Mouse (Mus musculus): ENCODE measurements around the gene Ndufaf3. TPM values are rescaled to one million over a fixed set of nuclear protein-coding genes. Genes with fewer than 3 reads are reported as not detected.

Ndufaf3 gene
- polyA plus RNA-seq, 1 experiment from 2014 or later, result 50.5 TPM

DNA sequence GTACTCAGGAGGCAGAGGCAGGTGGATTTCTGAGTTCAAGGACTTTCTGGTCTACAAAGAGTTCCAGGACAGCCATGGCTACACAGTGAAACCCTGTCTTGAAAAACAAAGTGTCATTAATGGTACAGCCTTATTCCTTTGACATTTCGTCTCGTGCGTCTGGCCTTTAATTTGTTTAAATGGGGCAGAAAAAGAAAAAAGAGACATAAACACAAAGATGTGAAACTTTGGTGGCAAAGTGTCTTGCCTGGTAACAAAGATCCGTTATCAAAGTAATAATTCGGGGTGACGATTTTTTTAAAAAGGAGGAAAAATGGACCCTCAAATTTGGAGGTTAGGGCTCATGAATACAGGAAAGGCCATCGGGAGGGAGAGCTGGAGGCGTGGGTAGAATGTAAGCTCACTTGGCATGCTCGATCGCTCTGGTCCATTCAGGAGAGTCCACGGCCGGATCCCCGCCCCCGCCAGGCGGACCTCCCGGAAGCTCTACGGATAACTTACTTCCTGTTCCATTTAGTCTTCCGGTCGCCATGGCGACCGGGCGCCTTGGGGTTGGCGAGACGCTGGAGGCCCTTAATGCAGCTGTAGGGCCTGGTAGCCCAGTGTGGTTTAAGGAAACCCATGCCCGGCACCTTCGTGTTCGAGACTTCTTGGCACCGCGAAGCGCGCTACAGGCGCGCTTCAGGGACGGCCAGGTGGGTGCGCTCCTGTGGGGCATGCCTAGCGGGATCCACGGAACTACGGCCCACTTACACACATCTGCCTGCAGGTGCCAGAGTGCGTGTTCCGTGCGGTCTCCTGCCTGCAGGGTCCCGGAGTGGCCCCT lies 2.4 kb upstream of the Ndufaf3 start, which contains the start of gene Dalrd3:
Gene Dalrd3 (plus strand): TSS at position 506 of the 826 bp plus-strand sequence.
- peaks cover 55% of the 10 kb centered on the region for H3K36me3 ChIP-seq
- H3K4me1 ChIP-seq, result peaks cover 64% of the 10 kb centered on the region
- H3K27ac ChIP-seq, result peak within 1 kb of the TSS; percentile 84
- peak within 1 kb of the TSS; percentile 85 for H3K4me3 ChIP-seq
- H3K27me3 ChIP-seq (ENCODE audit: insufficient read depth, poor library complexity, severe bottlenecking), result no peaks in the 10 kb centered on the region
- peak; percentile 98 for DNase-seq (ENCODE audit: low spot score)
- H3K9me3 ChIP-seq, result no peaks in the 10 kb centered on the region
- 7% methylated on average over 42 of the region's 42 CpGs for WGBS

DNA sequence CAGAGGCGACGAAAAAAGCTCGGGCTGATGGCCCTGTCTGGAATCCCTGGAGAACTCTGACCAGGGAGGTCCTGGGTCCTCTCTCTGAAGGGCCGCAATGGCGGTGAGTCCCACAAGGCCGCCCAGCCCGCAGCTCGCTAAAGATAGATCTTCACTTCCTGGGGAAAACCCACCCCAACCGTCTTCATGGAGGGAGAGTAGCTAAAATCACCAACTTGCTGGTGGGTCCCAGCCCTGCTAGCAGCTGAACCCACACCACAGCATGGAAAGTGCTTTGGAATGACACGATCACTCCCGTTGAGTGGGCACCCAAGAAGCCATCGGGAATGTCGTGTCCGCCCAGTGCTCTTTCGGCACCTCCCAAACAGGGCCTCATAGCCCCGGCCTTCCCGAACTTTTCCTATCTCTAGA lies 1.3 kb upstream of the Ndufaf3 start:
- peaks cover 55% of the 10 kb centered on the region for H3K36me3 ChIP-seq
- no peaks in the 10 kb centered on the region for H3K9me3 ChIP-seq
- H3K27ac ChIP-seq, result peak overlapping the region; percentile 94
- H3K27me3 ChIP-seq (ENCODE audit: insufficient read depth, poor library complexity, severe bottlenecking), result no peaks in the 10 kb centered on the region
- no peak for DNase-seq (ENCODE audit: low spot score)
- H3K4me1 ChIP-seq, result peaks cover 53% of the 10 kb centered on the region
- 67% methylated on average over 17 of the region's 17 CpGs for WGBS
- H3K4me3 ChIP-seq, result peak overlapping the region; percentile 85

DNA sequence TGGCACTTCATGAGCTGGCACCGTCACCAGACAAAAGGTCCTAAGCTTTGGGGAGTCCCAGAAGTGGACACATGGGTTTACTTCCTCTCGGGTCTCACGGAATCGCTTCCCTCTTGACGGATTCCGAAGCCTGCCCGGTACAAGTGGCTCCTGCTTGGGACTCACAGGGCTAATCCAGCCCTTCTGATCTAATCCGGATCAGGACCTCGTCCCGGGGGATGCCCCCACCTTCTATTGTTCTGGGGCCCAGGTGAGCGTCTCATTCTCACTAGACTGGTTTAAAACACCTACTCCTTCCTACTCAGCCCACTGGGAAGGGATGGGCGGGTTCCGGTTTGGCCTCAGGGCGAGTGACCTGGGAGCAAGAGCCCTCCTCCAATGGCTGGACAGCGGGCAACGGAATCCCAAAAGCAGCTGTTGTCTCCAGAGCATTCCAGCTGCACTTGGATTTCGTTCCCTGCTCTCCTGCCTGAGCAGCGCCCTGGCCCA lies 741 bp upstream of the Ndufaf3 start:
- Histone ChIP-seq H3K9me3 (no peaks in the 10 kb centered on the region), H3K36me3 (peaks cover 53% of the 10 kb centered on the region), H3K4me1 (peaks cover 48% of the 10 kb centered on the region), H3K27me3 (ENCODE audit: insufficient read depth, poor library complexity, severe bottlenecking) (no peaks in the 10 kb centered on the region), H3K27ac (peak overlapping the region; percentile 94), H3K4me3 (peak overlapping the region; percentile 85)
- no peak for DNase-seq (ENCODE audit: low spot score)
- 7% methylated on average over 18 of the region's 18 CpGs for WGBS

DNA sequence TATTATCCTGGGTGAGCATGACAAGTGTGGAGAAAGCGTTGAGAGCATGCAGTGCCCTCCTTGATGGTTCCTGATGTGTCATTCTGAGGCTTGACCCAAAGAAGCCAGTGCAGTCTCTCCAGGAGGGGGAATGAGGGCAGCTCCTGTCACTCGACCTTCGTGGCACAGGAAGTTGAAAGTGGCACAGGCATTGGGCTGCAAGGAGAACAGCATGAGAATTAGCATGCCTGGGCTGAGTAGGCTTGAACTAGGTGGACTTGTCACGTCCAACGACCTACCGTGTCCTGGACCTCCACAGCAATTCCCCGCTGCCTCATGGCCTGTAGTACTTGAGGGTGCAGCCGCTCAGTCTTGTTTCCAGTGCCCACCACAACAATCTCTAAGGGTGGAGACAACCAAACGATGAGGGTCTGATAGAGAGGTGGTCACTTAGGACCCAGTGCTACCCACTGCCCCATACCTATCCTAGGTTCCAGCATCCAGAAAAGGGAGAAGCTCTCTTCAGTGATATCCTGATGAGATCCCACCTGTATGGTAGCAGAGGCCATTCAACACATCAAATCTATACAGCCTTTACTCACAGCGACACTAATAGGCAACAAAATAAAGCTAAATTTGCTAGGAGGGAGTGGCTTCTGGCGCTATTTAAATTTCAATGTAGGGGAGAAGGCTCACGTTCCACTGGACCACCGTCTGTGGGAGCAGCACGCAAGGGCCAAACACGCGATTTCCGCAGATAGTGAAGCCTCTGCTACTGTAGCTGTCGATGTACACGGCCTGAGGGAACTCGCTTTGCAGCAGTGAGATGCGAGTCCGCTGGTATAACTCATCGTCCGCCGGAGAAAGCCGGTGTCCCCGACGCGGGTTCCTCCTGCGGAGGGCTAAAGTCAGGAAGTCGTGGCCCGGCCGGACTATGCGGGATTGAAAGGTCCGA lies 1.1 kb downstream of the Ndufaf3 start:
- Histone ChIP-seq H3K9me3 (no peaks in the 10 kb centered on the region), H3K27me3 (ENCODE audit: insufficient read depth, poor library complexity, severe bottlenecking) (no peaks in the 10 kb centered on the region), H3K4me3 (peak overlapping the region; percentile 85), H3K27ac (peak overlapping the region; percentile 94), H3K4me1 (peaks cover 56% of the 10 kb centered on the region), H3K36me3 (peaks cover 52% of the 10 kb centered on the region)
- DNase-seq (ENCODE audit: low spot score), result no peak
- 12% methylated on average over 35 of the region's 35 CpGs for WGBS

DNA sequence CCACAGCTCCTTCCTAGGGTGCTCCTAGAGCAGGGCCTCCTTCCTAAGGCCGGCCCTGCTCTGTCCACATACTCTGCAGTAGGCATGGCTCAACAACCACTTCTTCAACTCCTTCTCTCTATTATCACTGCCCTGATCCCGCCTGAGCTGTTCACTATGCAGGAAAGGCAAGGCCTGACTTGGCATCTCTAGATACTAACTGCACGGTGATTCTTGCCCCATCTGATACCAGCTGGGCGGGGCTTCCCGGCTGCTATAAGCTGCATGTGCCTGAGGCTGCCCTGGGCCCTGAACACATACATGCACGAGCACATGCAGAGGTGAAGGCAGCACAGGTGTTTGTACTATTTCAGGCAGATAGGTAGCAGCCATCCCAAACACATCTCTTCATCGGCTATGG lies 3.1 kb downstream of the Ndufaf3 start:
- peaks cover 50% of the 10 kb centered on the region for H3K36me3 ChIP-seq
- H3K27me3 ChIP-seq (ENCODE audit: insufficient read depth, poor library complexity, severe bottlenecking), result no peaks in the 10 kb centered on the region
- no peak for DNase-seq (ENCODE audit: low spot score)
- H3K9me3 ChIP-seq, result no peaks in the 10 kb centered on the region
- peaks cover 40% of the 10 kb centered on the region for H3K4me1 ChIP-seq
- no peak overlapping the region for H3K4me3 ChIP-seq
- WGBS, result 81% methylated on average over 7 of the region's 7 CpGs
- H3K27ac ChIP-seq, result no peak overlapping the region

DNA sequence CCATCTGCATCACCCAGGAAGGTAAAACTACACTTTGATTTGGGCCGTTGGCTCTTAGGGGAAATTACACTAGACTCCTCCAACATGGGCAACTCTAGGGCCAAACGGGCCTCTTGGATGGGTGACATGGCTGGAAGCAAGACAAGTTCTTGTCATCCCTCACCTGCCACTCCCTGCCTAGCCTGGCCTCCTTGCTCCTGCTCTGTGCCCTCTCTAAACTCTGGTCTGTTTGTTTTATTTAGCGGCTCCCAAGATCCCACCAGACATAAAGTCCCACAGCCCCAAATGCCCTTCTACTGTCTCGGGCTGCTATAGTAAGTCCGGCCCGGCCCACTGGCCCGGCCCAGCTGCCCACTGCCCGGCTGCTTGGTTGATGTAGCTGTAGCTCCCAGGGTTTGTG lies 3.6 kb downstream of the Ndufaf3 start:
- Histone ChIP-seq H3K27ac (no peak overlapping the region), H3K4me3 (no peak overlapping the region), H3K4me1 (peaks cover 35% of the 10 kb centered on the region), H3K36me3 (peaks cover 54% of the 10 kb centered on the region), H3K27me3 (ENCODE audit: insufficient read depth, poor library complexity, severe bottlenecking) (no peaks in the 10 kb centered on the region), H3K9me3 (no peaks in the 10 kb centered on the region)
- DNase-seq (ENCODE audit: low spot score), result no peak
- WGBS, result 92% methylated on average over 8 of the region's 8 CpGs

DNA sequence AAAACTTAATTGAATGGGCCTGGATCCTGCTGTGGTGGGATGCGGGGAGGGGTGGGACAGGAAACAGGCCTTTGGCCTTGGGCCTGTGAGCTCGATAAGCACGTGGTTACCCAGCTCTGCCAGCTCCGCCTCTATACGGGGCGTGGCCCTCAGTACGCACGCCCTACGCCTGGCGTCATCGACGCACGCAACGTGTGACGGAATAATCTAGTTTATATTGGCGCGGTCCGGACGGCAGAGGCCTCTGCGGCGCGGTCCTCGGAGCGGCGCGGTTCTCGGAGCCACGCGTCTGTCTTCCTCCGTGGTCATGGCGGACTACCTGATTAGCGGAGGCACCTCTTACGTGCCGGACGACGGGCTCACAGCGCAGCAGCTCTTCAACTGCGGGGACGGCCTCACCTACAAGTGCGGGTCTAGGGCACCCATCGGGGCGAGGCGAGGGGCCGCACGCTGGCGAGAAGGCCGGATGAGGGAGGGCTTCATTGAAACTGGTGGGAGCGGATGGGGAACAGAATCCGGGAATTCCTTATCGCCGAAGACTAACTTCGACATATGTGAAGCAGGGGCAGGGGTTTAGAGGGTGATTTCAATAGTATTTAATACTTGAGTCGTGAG lies 6.9 kb downstream of the Ndufaf3 start, which contains the start of gene Impdh2:
Gene Impdh2 (plus strand): TSS at position 60 of the 615 bp plus-strand sequence.
- Histone ChIP-seq H3K27ac (peak within 1 kb of the TSS; percentile 85), H3K36me3 (peaks cover 80% of the 10 kb centered on the region), H3K4me3 (peak within 1 kb of the TSS; percentile 71), H3K4me1 (peaks cover 9% of the 10 kb centered on the region), H3K9me3 (no peaks in the 10 kb centered on the region), H3K27me3 (ENCODE audit: insufficient read depth, poor library complexity, severe bottlenecking) (no peaks in the 10 kb centered on the region)
- peak; percentile 98 for DNase-seq (ENCODE audit: low spot score)
- WGBS, result 1% methylated on average over 53 of the region's 53 CpGs

DNA sequence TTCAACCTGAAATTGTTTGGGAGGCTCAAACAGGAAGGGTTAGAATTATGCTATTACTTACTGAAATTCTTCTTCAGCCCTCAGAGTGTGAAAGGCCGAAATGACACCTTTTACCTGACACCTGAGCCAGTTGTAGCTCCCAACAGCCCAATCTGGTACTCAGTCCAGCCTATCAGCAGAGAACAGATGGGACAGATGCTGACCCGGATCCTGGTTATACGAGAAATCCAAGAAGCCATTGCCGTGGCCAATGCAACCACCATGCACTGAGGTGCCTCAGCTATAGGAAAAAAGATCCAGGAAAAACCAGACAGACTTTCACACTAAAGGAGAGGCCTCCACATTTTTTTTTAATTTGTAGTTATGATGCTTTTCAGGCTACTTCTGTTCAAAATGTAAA lies 8.1 kb downstream of the Ndufaf3 start:
- H3K27ac ChIP-seq, result no peak overlapping the region
- no peaks in the 10 kb centered on the region for H3K27me3 ChIP-seq (ENCODE audit: insufficient read depth, poor library complexity, severe bottlenecking)
- H3K9me3 ChIP-seq, result no peaks in the 10 kb centered on the region
- peaks cover 80% of the 10 kb centered on the region for H3K36me3 ChIP-seq
- peaks cover 9% of the 10 kb centered on the region for H3K4me1 ChIP-seq
- 89% methylated on average over 4 of the region's 4 CpGs for WGBS
- no peak overlapping the region for H3K4me3 ChIP-seq
- no peak for DNase-seq (ENCODE audit: low spot score)

DNA sequence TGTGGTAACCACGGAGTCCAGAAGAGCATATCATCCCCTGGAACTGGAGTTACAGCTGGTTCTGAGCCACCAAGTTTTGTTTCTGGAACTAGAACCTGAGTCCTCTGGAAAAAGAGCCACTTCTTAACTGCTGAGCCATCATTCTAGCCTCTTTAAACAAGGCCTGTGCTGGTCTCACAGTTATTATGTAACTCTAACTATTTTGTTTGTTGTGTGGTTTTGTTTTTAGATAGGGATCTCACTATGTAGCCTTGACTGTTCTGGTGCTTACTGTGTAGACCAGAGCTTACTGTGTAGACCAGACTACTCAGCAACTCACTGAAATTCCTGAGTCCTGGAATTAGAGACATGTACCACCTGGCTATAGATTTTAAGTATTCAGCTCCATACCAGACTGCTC lies 20.4 kb downstream of the Ndufaf3 start:
- Histone ChIP-seq H3K4me1 (no peaks in the 10 kb centered on the region), H3K36me3 (peaks cover 90% of the 10 kb centered on the region), H3K9me3 (no peaks in the 10 kb centered on the region), H3K27me3 (ENCODE audit: insufficient read depth, poor library complexity, severe bottlenecking) (no peaks in the 10 kb centered on the region), H3K4me3 (no peak overlapping the region), H3K27ac (no peak overlapping the region)
- WGBS, result 87% methylated on average over 1 of the region's 1 CpGs
- no peak for DNase-seq (ENCODE audit: low spot score)

DNA sequence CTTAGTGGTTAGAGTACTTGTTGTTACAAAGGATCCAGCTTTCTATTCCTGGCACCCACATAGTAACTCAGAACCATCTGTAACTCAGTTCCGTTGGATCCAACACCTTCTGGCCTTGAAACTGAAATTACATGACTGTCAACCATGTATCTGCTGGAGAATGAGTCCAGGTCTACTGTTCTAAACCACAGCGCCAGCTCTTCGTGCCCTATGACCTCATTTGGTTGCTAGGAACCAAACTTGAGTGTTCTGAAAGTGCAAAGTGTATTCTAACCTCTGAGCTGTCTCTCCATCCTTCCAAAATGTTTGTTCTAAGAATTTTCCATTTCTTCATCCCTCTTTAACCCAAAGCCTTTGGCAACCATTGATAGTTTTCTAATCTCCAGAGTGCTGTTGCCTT lies 21.2 kb downstream of the Ndufaf3 start:
- no peaks in the 10 kb centered on the region for H3K27me3 ChIP-seq (ENCODE audit: insufficient read depth, poor library complexity, severe bottlenecking)
- H3K9me3 ChIP-seq, result no peaks in the 10 kb centered on the region

DNA sequence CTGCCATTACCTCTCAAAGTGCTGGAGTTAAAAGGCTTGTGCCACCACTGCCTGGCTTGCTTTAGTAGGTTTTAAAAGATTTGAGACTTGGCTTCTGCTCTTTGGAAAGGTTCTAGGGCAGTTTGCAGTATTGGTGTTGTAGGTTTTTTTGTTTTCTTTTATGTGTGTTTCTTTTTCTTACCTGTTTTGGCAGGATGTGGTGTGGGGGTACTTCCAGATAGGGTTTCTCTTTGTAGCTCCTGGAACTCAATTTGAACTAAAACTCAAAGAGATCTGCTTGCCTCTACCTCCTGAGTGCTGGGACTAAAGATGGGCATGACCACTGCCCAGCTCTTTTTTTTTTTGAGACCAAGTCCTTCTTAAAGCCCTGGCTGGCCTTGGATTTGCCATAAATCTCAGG lies 26.4 kb downstream of the Ndufaf3 start:
- peaks cover 94% of the 10 kb centered on the region for H3K36me3 ChIP-seq
- DNase-seq (ENCODE audit: low spot score), result no peak
- H3K27ac ChIP-seq, result no peak overlapping the region
- H3K4me3 ChIP-seq, result no peak overlapping the region
- no peaks in the 10 kb centered on the region for H3K9me3 ChIP-seq
- H3K27me3 ChIP-seq (ENCODE audit: insufficient read depth, poor library complexity, severe bottlenecking), result no peaks in the 10 kb centered on the region
- H3K4me1 ChIP-seq, result no peaks in the 10 kb centered on the region

More for the DNA sequence above, 21.2 kb downstream of the Ndufaf3 start:
- Histone ChIP-seq H3K36me3 (peaks cover 95% of the 10 kb centered on the region), H3K4me3 (no peak overlapping the region), H3K27ac (no peak overlapping the region), H3K4me1 (no peaks in the 10 kb centered on the region)
- 94% methylated on average over 3 of the region's 3 CpGs for WGBS
- no peak for DNase-seq (ENCODE audit: low spot score)

DNA sequence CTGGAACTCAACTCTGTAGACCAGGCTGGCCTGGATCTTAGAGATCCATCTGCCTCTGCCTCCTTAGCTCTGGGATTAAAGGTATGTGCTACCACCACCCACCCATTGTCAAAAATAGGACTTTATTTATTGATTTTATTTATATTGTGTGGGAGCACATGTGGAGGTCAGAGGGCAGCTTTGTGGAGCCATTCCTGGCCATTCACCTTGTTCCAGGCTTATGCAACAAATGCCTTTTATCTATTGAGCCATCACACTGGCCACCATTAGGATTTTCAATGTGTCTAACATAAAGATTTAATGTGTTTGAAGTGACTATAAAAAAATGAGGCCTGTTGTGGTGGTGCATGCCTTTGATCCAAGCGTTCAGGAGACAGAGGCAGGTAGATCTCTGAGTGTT lies 35.7 kb downstream of the Ndufaf3 start:
- Histone ChIP-seq H3K4me1 (no peaks in the 10 kb centered on the region), H3K27ac (no peak overlapping the region), H3K36me3 (peaks cover 89% of the 10 kb centered on the region), H3K27me3 (ENCODE audit: insufficient read depth, poor library complexity, severe bottlenecking) (no peaks in the 10 kb centered on the region), H3K9me3 (no peaks in the 10 kb centered on the region), H3K4me3 (no peak overlapping the region)
- WGBS, result 96% methylated on average over 1 of the region's 1 CpGs
- DNase-seq (ENCODE audit: low spot score), result no peak
